Mouse (Mus musculus): Measurements from ENCODE around the gene Ttc9c. TPM values are rescaled to one million over a fixed set of nuclear protein-coding genes. Genes with fewer than 3 reads are reported as not detected.
"Not testable (repeated sequence)": the region's sequence is repeated elsewhere in the genome, so short reads cannot be mapped to it uniquely, and the experiment has no call there.

The Ttc9c gene
- polyA plus RNA-seq, 1 experiment from 2014 or later: 47.5 TPM

GRCm38 (mm10) chr19:8837251-8837791 lies 18.2 kb upstream of the Ttc9c start, which contains the start of gene Bscl2:
Gene Bscl2 (plus strand): TSS chr19:8837467.
- Histone ChIP-seq H3K36me3 (ENCODE audit: control insufficient read depth, insufficient read depth, low read length) (peaks cover 30% of the 10 kb centered on the region), H3K9me3 (ENCODE audit: control insufficient read depth, low read depth, low read length) (no peaks in the 10 kb centered on the region), H3K27ac (ENCODE audit: low read length) (peak within 1 kb of the TSS; percentile 97), H3K9ac (replicated peaks; ENCODE audit: low read depth, low read length) (peak within 1 kb of the TSS; percentile 60), H3K4me1 (ENCODE audit: control insufficient read depth, insufficient read depth, low read length) (peaks cover 15% of the 10 kb centered on the region), H3K4me3 (ENCODE audit: low read depth, low read length) (peak within 1 kb of the TSS; percentile 54), H3K4me2 (replicated peaks; ENCODE audit: low read depth, low read length) (peak within 1 kb of the TSS; percentile 82), H3K27me3 (ENCODE audit: control insufficient read depth, insufficient read depth, low read length) (no peaks in the 10 kb centered on the region)
- ATAC-seq (ENCODE audit: insufficient number of reproducible peaks, insufficient read depth, low FRiP score, low read depth): peak; percentile 78
- under 1% methylated on average over 38 of the region's 38 CpGs for WGBS

GRCm38 (mm10) chr19:8836327-8836726 lies 17.2 kb upstream of the Ttc9c start:
- H3K4me3 ChIP-seq (ENCODE audit: low read depth, low read length); H3K27me3 ChIP-seq (ENCODE audit: control insufficient read depth, insufficient read depth, low read length); H3K9ac ChIP-seq (replicated peaks; ENCODE audit: low read depth, low read length); ATAC-seq (ENCODE audit: insufficient number of reproducible peaks, insufficient read depth, low FRiP score, low read depth); H3K4me2 ChIP-seq (replicated peaks; ENCODE audit: low read depth, low read length); H3K9me3 ChIP-seq (ENCODE audit: control insufficient read depth, low read depth, low read length): not testable (repeated sequence)
- Histone ChIP-seq H3K27ac (ENCODE audit: low read length) (0 out of 2 replicates have a peak overlapping the region, but pooled peaks have one; percentile 21), H3K36me3 (ENCODE audit: control insufficient read depth, insufficient read depth, low read length) (peaks cover 39% of the 10 kb centered on the region), H3K4me1 (ENCODE audit: control insufficient read depth, insufficient read depth, low read length) (peaks cover 15% of the 10 kb centered on the region)
- 95% methylated on average over 10 of the region's 10 CpGs for WGBS

- H3K27me3 ChIP-seq (ENCODE audit: control insufficient read depth, insufficient read depth, low read length): no peaks in the 10 kb centered on the region
- WGBS: 87% methylated on average over 4 of the region's 4 CpGs
- H3K4me3 ChIP-seq (ENCODE audit: low read depth, low read length): no peak overlapping the region
- no peak for ATAC-seq (ENCODE audit: insufficient number of reproducible peaks, insufficient read depth, low FRiP score, low read depth)
- peaks cover 72% of the 10 kb centered on the region for H3K36me3 ChIP-seq (ENCODE audit: control insufficient read depth, insufficient read depth, low read length)
- H3K9me3 ChIP-seq (ENCODE audit: control insufficient read depth, low read depth, low read length): no peaks in the 10 kb centered on the region
- no peaks in the 10 kb centered on the region for H3K4me1 ChIP-seq (ENCODE audit: control insufficient read depth, insufficient read depth, low read length)
- H3K4me2 ChIP-seq (replicated peaks; ENCODE audit: low read depth, low read length): no peak overlapping the region
- H3K27ac ChIP-seq (ENCODE audit: low read length): no peak overlapping the region
- H3K9ac ChIP-seq (replicated peaks; ENCODE audit: low read depth, low read length): no peak overlapping the region
Observed at GRCm38 (mm10) chr19:8832971-8833370, 13.8 kb upstream of the Ttc9c start.

GRCm38 (mm10) chr19:8831262-8831661 lies 12.1 kb upstream of the Ttc9c start:
- Histone ChIP-seq H3K36me3 (ENCODE audit: control insufficient read depth, insufficient read depth, low read length) (peaks cover 89% of the 10 kb centered on the region), H3K4me3 (ENCODE audit: low read depth, low read length) (no peak overlapping the region), H3K27me3 (ENCODE audit: control insufficient read depth, insufficient read depth, low read length) (no peaks in the 10 kb centered on the region), H3K9ac (replicated peaks; ENCODE audit: low read depth, low read length) (no peak overlapping the region), H3K4me1 (ENCODE audit: control insufficient read depth, insufficient read depth, low read length) (no peaks in the 10 kb centered on the region), H3K9me3 (ENCODE audit: control insufficient read depth, low read depth, low read length) (no peaks in the 10 kb centered on the region), H3K27ac (ENCODE audit: low read length) (no peak overlapping the region), H3K4me2 (replicated peaks; ENCODE audit: low read depth, low read length) (no peak overlapping the region)
- no peak for ATAC-seq (ENCODE audit: insufficient number of reproducible peaks, insufficient read depth, low FRiP score, low read depth)
- WGBS: 83% methylated on average over 11 of the region's 11 CpGs

GRCm38 (mm10) chr19:8830664-8831063 lies 11.5 kb upstream of the Ttc9c start:
- ATAC-seq (ENCODE audit: insufficient number of reproducible peaks, insufficient read depth, low FRiP score, low read depth): no peak
- Histone ChIP-seq H3K9me3 (ENCODE audit: control insufficient read depth, low read depth, low read length) (no peaks in the 10 kb centered on the region), H3K36me3 (ENCODE audit: control insufficient read depth, insufficient read depth, low read length) (peaks cover 95% of the 10 kb centered on the region), H3K27me3 (ENCODE audit: control insufficient read depth, insufficient read depth, low read length) (no peaks in the 10 kb centered on the region), H3K27ac (ENCODE audit: low read length) (no peak overlapping the region), H3K4me2 (replicated peaks; ENCODE audit: low read depth, low read length) (no peak overlapping the region), H3K9ac (replicated peaks; ENCODE audit: low read depth, low read length) (no peak overlapping the region), H3K4me1 (ENCODE audit: control insufficient read depth, insufficient read depth, low read length) (no peaks in the 10 kb centered on the region), H3K4me3 (ENCODE audit: low read depth, low read length) (no peak overlapping the region)
- 93% methylated on average over 8 of the region's 8 CpGs for WGBS

GRCm38 (mm10) chr19:8829660-8830059 lies 10.5 kb upstream of the Ttc9c start, which contains the start of gene AC129217.1:
Gene AC129217.1 (plus strand): TSS chr19:8829773.
- Histone ChIP-seq H3K27ac (ENCODE audit: low read length) (no peak within 1 kb of the TSS), H3K36me3 (ENCODE audit: control insufficient read depth, insufficient read depth, low read length) (peaks cover 97% of the 10 kb centered on the region), H3K4me2 (replicated peaks; ENCODE audit: low read depth, low read length) (no peak within 1 kb of the TSS), H3K9me3 (ENCODE audit: control insufficient read depth, low read depth, low read length) (no peaks in the 10 kb centered on the region), H3K27me3 (ENCODE audit: control insufficient read depth, insufficient read depth, low read length) (no peaks in the 10 kb centered on the region), H3K4me3 (ENCODE audit: low read depth, low read length) (no peak within 1 kb of the TSS), H3K9ac (replicated peaks; ENCODE audit: low read depth, low read length) (no peak within 1 kb of the TSS), H3K4me1 (ENCODE audit: control insufficient read depth, insufficient read depth, low read length) (no peaks in the 10 kb centered on the region)
- no peak for ATAC-seq (ENCODE audit: insufficient number of reproducible peaks, insufficient read depth, low FRiP score, low read depth)
- 89% methylated on average over 8 of the region's 8 CpGs for WGBS

- ATAC-seq (ENCODE audit: insufficient number of reproducible peaks, insufficient read depth, low FRiP score, low read depth): no peak
- H3K4me1 ChIP-seq (ENCODE audit: control insufficient read depth, insufficient read depth, low read length): peaks cover 10% of the 10 kb centered on the region; the same call in 1 of the 2 replicates
- whole genome bisulfite sequencing: 76% methylated on average over 8 of the region's 8 CpGs
- H3K4me2 ChIP-seq (replicated peaks; ENCODE audit: low read depth, low read length): peak overlapping the region; percentile 92
- peaks cover 49% of the 10 kb centered on the region for H3K36me3 ChIP-seq (ENCODE audit: control insufficient read depth, insufficient read depth, low read length)
- no peak overlapping the region for H3K27ac ChIP-seq (ENCODE audit: low read length)
- no peaks in the 10 kb centered on the region for H3K9me3 ChIP-seq (ENCODE audit: control insufficient read depth, low read depth, low read length)
- H3K9ac ChIP-seq (replicated peaks; ENCODE audit: low read depth, low read length): no peak overlapping the region
- H3K4me3 ChIP-seq (ENCODE audit: low read depth, low read length): peak overlapping the region; percentile 97; the same call in 1 of the 2 replicates
- H3K27me3 ChIP-seq (ENCODE audit: control insufficient read depth, insufficient read depth, low read length): no peaks in the 10 kb centered on the region
Observed at GRCm38 (mm10) chr19:8822696-8823095, 3.6 kb upstream of the Ttc9c start.

- no peaks in the 10 kb centered on the region for H3K27me3 ChIP-seq (ENCODE audit: control insufficient read depth, insufficient read depth, low read length)
- peaks cover 20% of the 10 kb centered on the region; the same call in 1 of the 2 replicates for H3K4me1 ChIP-seq (ENCODE audit: control insufficient read depth, insufficient read depth, low read length)
- H3K4me2 ChIP-seq (replicated peaks; ENCODE audit: low read depth, low read length): peak overlapping the region; percentile 92
- peak overlapping the region; percentile 97 for H3K9ac ChIP-seq (replicated peaks; ENCODE audit: low read depth, low read length)
- H3K36me3 ChIP-seq (ENCODE audit: control insufficient read depth, insufficient read depth, low read length): peaks cover 37% of the 10 kb centered on the region
- WGBS: under 1% methylated on average over 7 of the region's 7 CpGs
- peak overlapping the region; percentile 97 for H3K4me3 ChIP-seq (ENCODE audit: low read depth, low read length)
- no peaks in the 10 kb centered on the region for H3K9me3 ChIP-seq (ENCODE audit: control insufficient read depth, low read depth, low read length)
- no peak for ATAC-seq (ENCODE audit: insufficient number of reproducible peaks, insufficient read depth, low FRiP score, low read depth)
- H3K27ac ChIP-seq (ENCODE audit: low read length): peak overlapping the region; percentile 99; the same call in 1 of the 2 replicates
Observed at GRCm38 (mm10) chr19:8821146-8821545, 2.0 kb upstream of the Ttc9c start.
